Mouse (Mus musculus): Measurements from ENCODE around the gene Mex3a.

GRCm38 (mm10) chr3:88575540-88575939, 43.3 kb downstream of the Mex3a start, which contains the start of gene Ssr2:
- no peak for TF ChIP-seq POLR2A (IDR thresholded peaks at IDR 0.05; ENCODE audit: control insufficient read depth, extremely low read depth, insufficient read depth, low read length, poor library complexity)
- TF ChIP-seq CTCF (IDR thresholded peaks at IDR 0.05; ENCODE audit: borderline replicate concordance, control insufficient read depth, extremely low read depth, insufficient read depth, low read length, poor library complexity) = no peak
